Mouse (Mus musculus) ovary, postnatal 10 days (tissue): ENCODE results near the gene Clta.

Experiments
- DNase-seq: peaks from one replicate; pipeline ENCODE4 v3.0.0; 2022; ENCODE audit warnings: low spot score

Gene Clta

DNA sequence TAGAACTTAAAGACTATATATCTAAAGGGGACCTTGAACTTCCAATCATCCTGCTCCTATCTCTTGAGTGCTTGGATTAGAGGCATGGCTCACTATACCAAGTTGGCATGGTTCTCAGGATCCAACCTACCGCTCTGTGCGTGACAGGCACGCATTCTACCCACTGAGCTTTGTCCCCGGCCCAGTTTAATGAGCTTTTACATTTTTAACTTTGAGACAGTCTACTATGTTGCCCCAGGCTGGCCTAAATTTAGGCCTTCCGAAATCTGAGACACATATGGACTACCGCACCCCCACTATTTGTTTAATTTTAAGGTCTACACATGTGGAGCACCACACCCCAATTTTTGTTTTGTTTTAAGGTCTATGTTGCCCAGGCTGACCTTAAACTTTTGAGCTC is 23.4 kb upstream of the Clta start:
- DNase-seq = no peak

DNA sequence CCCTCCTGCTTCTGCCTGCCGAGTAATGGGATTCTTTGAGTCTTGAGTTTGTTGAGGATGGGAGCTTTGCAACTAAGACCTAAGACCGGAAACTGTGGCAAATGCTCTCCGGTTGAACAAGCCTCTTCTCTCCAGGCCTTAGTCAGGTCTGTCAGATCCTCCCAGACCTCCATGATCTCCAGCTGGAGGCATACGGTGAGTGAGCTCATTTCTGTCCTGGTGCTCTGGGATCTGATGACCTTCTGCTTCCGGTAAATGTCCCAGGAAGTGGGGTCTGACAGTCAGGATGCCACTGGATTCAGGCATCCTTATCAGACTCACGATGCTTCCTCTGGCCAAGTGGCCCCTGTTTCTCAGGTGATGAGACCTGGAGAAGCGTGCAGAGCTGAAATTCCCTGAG is 23.0 kb upstream of the Clta start:
- no peak for DNase-seq

DNA sequence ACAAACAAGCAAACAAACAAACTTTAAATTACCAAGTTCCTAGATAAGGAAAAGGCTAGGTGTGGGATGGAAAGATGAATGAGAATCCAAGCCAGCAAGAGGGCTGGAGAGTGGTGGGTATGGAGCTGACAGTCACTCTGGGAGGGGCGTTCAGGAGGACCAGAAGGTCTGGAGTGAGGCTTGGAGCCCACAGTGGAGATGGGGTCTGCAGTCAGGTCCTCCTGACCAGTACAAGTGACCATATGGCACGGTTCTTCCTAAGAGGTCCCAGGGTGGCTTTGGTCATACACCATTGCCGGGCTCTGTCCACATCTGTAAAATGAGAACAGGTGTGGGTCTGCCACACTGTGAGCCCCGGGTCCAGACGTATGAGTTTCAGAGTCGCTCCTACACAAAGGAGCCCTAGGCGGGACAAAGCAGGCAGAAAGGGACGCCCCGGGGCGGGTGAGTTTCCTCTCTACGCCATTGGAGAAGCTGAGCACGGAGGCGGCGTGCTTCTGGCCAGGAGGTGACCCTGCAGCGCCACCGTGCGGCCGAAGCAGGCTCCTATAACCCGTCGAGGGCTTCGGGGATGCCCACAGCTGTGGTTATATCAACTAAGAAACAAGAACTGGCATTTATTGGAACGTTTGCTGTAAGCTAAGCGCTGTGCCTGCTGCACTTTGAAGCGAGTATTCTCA is 22.1 kb upstream of the Clta start:
- peak; percentile 94 for DNase-seq

DNA sequence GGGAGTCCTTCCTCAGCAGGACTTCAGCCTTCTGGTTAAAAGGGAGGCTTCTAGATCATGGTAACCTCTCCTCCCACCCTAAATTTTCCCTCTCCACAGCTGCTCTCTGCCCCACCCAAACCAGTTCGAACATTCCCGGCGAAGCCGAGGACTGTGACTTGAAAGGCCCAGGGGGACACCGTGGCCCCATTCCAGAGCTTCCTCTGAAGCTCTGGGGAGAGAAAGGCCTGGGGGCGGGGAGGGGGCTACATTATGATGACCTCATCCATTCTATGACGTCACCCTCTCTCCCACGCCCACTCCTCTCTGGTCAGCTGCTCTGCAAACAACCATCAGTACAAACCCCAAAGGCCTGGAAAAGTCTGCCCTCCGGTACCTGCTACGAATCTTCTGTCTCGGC is 21.1 kb upstream of the Clta start, which contains the start of gene Ccin:
TSS of gene Ccin (plus strand) at position 303 of the 400 bp plus-strand sequence.
- DNase-seq = no peak

DNA sequence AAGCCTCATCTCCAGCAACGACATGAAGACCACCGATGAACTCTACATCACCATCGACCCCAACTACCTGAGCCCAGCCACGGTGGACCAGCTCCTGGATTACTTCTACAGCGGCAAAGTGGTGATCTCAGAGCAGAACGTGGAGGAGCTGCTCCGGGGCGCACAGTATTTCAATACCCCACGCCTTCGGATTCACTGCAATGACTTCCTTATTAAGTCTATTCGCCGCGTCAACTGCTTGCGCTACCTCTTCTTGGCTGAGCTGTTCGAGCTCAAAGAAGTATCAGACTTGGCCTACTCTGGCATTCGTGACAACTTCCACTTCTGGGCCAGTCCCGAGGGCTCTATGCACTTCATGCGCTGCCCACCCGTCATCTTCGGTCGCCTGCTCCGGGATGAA is 20.5 kb upstream of the Clta start:
- no peak for DNase-seq

DNA sequence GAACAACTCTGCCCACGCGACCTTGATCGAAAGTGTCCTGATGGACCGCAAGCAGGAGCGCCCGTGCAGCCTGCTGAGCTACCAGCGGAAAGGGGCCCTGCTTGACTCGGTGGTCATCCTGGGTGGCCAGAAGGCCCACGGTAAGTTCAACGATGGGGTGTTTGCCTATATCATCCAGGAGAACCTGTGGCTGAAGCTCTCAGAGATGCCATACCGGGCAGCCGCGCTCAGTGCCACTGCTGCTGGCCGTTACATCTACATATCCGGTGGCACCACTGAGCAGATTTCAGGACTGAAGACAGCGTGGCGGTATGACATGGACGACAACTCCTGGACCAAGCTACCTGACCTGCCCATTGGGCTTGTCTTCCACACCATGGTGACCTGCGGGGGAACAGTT is 19.9 kb upstream of the Clta start:
- DNase-seq = no peak

DNA sequence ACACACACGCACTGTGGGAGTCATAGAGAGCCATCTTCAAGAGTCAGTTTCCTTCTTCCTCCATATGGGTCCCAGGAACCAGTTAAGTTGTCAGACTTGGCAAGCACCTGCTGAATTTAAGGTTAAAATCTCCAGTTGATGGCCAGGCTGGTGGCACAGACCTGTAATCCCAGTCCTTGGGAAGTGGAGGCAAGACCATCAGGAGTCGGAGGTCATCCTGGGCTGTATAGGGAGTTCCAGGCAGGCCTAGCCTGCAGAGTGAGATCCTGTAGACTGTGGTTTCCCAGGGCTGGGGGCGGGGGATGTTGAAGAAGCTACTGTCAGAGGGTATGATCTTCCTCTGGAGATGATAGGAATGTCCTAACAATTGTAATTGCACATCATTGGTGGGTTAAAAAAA is 15.3 kb upstream of the Clta start:
- DNase-seq = no peak

DNA sequence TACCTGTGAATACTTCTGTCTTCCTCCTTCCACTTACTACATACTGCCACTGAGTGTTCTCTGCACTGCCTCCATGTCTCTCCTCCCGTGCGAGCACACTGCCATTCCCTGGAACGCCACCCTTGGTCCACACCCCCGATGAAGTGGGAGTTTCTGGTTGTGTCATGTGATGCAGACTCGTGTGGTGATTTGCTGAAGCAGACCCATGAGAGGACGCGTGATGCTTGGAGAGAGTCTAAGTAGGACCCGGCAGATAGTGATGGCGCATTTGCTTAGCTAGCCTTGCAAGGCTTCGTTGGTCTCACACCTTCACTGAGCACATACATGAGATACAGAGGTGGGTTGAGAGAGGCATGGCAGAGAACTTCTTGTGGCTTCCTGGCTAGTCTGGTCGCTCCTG is 11.2 kb upstream of the Clta start:
- DNase-seq = no peak

DNA sequence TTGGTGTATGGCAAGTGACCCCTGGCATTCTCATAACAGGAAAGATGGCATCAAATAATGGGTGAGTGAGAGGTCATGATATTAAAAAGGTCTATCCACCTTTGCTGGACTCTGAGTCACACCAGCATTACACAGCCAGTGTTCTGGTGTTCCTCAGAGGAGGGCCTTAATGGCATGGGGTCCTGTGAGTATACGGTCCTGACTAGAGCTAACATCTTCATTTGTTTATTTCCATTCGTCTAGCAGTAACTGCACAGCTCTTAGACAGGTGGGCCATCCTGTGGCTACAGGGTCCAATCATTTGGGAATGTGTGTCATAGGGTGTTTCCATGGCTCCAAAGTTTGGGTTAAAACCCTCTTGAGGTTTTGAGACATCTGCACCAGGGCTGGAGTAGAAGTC is 9.9 kb upstream of the Clta start:
- no peak for DNase-seq

DNA sequence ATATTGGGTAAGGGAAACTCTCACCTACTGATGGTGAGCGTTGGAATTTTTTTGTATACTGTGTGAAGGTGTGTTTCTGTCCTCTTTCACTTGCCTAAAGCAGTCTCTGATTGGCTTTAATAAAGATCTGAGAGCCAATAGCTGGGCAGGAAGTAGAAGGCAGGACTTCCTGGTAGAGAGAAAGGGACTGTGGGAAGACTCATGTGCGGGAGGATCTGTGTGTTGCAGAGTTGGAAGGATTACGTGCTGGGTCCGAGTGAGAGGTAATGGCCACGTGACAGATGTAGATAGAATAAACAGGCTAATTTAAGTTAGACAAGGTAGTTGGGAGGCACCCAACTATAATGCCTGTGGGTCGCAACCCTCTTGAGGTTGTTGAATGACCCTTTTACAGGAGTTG is 630 bp upstream of the Clta start:
- no peak for DNase-seq

DNA sequence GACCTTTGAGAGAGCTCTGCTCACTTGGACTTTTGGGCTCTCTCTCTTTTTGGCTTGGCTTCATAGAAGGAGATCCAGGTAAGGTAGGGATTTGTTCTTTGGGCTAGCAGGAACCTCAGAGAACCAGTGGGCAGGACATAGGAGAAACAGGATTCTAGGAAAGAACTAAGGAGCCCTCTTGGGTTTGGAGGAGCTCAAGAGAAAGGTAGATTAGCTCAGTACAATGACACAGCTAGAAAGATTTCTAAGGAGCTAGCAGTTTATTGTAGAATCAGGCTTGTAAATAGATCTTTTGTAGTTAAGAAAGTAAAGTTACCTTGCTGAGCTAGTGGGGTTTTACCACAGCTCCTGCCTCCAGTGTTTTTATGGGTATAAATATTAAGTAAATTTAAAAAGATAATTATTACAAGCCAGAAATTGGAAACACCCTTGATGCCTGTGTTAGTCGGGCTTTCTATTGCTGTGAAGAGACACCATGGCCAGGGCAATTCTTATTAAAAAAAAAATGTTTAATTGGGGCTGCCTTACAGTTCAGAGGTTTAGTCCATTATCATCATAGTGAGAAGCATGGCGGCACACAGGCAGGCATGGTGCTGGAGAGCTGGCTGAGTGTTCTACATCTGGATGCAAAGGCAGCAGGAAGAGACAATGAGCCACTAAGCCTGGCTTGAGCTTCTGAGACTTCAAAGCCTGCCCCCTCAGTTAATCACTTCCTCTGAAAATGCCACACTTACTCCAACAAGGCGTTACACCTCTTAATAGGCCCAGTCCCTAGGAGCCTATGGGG is 564 bp downstream of the Clta start:
- DNase-seq = no peak

DNA sequence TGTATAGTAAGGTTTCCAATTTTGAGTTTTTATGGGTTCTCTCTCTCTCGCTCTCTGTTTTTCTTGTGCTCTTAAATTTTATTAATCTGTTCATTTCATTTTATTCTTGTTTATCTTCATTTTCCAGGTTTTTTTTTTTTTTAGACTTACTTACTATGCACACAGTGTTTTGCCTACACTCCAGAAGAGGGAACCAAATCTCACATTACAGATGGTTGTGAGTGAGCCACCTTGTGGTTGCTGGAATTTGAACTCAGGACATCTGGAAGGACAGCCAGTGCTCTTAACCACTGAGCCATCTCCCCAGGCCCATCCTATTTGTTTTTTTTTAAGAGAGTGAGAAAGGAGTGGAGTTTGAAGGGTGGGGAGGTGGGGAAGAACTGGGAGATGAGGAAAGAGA is 5.9 kb downstream of the Clta start:
- no peak for DNase-seq

DNA sequence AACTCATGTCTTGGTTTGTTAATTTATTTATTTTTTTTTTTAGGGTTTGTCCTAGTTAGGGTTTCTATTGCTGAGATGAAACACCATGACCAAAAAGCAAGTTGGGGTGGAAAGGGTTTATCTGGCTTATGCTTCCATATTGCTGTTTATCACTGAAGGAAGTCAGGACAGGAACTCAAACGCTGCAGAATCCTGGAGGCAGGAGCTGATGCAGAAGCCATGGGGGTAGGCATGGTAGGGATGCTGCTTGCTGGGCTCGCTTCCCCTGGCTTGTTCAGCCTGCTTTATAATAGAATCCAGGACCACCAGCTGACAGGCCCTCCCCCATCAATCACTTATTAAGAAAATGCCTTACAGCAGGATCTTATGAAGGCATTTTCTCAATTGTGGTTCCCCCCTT is 6.6 kb downstream of the Clta start:
- DNase-seq = no peak

DNA sequence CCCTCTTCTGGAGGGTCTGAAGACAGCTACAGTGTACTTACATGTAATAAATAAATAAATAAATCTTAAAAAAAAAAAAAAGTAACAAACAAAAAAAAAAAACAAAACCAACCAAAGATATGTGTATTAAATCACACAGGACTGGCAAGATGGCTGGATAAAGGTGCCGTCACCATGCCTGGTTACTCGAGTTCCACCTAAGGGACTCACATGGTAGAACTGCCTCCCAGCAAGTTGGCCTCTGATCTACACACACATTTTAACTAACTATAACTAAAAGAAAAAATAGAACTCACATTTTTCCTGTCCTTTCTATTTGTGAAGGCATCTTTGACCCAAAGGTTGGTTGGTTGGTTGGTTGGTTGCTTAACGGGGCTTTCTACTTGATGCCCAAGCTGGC is 7.5 kb downstream of the Clta start:
- DNase-seq = no peak

DNA sequence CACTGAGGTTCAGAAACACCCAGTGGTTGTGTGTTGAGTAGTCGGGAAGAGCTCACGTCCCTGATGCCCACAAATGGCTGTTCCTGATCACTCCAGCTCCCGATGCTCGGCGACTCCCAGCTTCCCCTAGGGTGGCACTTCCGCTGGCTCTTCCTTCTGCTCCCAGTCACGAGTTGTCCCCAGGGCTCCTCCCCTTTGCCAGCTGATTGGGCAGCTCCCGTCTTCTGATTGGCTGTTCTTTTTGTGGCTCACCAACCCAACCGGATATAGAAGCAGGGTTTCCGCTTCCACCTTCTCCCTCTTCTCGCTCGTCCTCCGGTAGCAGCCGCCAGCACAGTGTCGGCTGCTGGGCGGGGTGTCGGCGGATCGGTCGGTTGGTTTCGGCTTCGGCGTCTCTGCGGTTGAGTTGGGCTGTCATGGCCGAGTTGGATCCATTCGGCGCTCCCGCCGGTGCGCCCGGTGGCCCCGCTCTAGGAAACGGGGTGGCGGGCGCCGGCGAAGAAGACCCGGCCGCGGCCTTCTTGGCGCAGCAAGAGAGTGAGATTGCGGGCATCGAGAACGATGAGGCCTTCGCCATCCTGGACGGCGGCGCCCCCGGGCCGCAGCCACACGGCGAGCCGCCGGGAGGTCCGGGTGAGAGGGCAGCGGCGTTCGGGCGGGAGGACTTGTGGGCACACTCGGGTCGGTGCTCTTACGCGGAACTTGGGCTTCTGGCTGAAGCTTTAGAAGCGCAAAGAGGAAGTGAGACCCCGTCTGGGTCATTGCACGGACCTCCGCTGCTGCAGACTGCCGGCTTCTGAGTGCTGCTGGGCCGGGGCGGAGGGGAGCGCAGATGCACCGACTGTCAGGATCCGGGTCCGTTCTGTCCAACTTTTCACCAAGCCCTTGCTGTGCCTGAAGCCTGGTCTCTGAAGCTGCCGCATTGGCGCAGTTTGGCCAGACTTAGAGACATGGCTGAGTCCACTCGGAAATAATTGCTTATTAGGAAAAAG is 8.4 kb downstream of the Clta start:
- peak; percentile 71 for DNase-seq

DNA sequence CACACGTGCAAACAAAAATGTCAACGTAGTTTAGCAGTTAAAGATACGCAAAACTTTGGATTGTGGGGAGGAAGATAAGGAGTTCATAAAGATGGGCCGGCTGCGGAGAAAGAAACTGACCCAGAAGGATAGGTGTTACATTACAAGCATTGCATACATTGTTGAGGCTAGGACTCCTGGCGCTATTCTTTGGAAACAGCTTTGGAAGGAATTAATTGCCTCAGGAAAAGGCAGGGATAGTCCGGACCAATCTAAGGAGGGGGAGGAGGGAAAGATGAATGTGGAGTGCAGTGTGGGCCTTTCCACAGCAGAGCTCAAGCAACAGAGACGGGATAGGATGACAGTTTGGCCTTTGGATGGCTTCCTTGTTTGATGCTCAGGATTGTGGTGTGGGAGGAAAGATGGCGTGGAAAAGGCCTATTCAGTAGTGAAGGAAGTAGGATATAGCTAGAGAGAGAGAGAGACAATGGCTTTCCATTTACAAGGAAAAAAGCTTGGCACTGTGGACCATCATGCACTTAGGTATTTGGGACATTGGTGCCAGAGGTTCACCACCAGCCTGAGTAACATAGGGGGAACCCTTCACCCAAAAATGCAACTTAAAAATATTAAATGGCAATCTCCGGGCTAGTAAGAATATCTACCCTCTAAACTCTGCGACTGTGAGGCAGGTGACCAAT is 9.3 kb downstream of the Clta start:
- no peak for DNase-seq

DNA sequence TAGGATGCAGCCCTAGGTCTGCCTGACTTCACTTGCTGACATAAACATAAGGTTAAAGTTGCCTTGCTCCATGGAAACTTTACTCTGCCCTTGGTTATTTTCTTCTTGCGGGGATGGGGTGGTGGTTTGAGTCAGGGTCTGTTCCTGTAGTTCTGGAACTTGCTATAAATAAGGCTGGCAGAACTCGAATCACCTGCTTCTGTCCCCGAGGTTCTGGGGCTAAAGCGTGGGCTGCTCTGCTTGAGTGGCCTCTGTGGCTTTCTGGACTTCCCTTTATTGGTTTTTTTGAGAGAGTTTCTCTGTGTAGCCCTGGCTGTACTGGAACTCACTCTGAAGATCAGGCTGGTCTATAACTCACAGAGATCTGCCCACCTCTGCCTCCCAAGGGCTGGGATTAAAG is 11.8 kb downstream of the Clta start:
- no peak for DNase-seq

DNA sequence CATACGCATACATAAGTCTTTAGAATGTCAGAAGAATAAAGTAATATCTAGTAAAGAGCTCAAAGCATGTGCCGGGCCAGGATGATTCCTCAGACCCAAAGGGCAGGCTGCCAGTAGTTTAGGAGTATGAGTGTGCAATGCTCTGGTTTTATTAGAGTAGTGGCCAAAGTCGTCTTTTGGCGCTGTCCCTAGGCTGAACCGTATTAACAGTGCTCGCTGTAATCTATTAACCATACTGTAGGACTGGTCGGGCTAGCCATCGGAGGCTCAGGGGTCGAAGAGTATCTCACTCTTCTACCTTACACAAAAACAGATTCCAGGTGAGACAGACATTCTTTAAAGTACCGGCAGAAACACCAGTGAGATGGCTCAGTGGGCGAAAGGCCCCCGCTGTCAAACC is 12.5 kb downstream of the Clta start:
- DNase-seq = no peak

DNA sequence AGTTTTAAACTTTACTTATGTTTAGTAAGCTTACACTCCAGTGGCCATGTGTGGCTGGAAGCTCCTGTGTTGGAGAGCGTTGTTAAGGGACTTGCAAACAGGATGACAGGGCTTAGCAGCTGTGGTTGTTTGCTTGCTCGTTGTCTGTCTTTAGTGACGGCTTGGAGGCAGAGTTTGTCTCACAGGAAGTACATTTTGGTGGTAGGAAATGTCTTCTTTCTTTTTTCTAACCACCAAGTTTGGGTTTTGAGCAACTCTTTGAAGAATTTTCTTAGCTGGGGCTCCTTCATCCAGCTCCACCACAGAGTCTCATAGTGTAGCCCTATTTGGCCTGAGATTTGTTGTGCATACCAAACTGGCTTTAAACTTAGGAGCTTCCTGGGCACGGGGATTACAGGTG is 18.1 kb downstream of the Clta start:
- DNase-seq = no peak

DNA sequence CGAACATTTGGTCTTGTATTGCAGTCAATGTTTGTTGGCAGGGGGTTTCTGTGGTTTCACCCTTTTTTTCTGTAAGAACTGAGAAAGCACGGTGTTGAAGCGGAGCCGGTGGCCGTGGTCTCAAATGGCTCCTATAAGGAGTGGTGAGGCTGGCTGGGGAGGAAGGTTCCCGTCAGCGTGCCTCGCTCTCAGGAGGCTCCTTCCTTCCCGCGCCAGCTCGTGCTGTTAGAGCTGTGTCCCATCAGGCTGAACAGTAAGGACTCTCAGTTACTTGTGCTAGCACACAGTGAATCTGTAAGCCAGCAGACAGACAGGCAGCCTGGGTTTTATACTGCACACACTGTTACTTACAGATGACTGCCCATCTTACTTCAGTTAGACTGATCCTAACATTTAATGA is 18.5 kb downstream of the Clta start:
- no peak for DNase-seq

DNA sequence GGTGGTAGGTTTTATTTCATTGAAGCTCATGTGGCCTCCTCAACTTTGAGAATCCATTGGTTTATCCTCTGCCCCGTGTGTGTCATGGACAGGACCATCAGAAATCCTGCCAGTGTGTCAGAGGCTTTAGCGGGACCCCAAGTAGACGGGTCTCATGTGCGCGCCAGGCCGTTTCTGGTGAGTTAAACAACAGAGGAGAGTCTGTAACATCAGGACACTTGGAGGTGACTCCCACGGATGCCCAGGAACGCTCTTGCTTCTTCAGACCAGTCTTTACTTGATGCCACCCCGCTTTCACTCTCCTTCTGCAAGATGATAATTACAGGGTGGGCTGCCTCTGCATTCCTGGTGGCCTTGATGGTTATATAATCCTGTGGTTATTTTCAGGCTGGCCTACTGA is 19.4 kb downstream of the Clta start:
- no peak for DNase-seq

DNA sequence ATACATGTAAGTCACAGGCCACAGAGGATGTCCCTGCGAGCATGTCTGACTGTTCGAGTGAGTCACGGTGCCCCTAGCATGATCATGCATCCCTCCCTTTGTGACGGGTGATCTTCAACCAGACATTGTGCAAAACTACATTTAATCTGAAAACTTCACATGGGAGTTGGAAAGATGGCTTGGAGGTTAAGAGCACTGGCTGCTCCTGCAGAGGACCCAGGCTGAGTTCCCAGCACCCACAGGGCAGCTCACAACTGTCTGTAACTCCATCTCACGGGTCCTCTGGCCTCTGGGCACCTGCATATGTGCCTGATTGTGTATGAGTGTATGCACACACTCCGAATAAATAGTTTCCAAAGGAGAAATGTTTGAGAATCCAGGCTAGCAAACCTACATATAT is 20.0 kb downstream of the Clta start:
- DNase-seq = no peak
